Mouse (Mus musculus) hindbrain, embryonic 16.5 days (tissue): ENCODE measurements around the gene Tmem165. TPM values are rescaled to one million over a fixed set of nuclear protein-coding genes. Genes with fewer than 3 reads are reported as not detected.

Experiments used
- ATAC-seq: fragments of 200-750 bp; cut with Nextera tagmentation; 2 replicates; pipeline ENCODE4 v1.8.0; 2017; ENCODE audit warnings: moderate TSS enrichment, moderate library complexity
- H3K27ac ChIP-seq: fragments of 300-500 bp; sonication (generic); 2 replicates; pipeline ENCODE4 v1.5.1; 2014; ENCODE audit warnings: low read depth, mild to moderate bottlenecking, control low read depth, low read length, moderate library complexity
- H3K27me3 ChIP-seq: fragments of 300-500 bp; sonication (generic); replicated peaks from 2 replicates; pipeline ENCODE4 v1.6.1; 2014; ENCODE audit warnings: low read length; ENCODE audit not compliant: control insufficient read depth, insufficient read depth
- H3K36me3 ChIP-seq: fragments of 300-500 bp; sonication (generic); 2 replicates; pipeline ENCODE4 v1.6.1; 2014; ENCODE audit warnings: mild to moderate bottlenecking, low read length, moderate library complexity, mixed read lengths; ENCODE audit not compliant: control insufficient read depth, insufficient read depth
- H3K4me1 ChIP-seq: fragments of 300-500 bp; sonication (generic); 2 replicates; pipeline ENCODE4 v1.6.1; 2014; ENCODE audit warnings: low read depth, low read length; ENCODE audit not compliant: control insufficient read depth, insufficient read depth
- H3K4me2 ChIP-seq: fragments of 300-500 bp; sonication (generic); 2 replicates; pipeline ENCODE4 v1.6.1; 2014; ENCODE audit warnings: mild to moderate bottlenecking, low read length, control low read depth, moderate library complexity
- H3K4me3 ChIP-seq: fragments of 300-500 bp; sonication (generic); 2 replicates; pipeline ENCODE4 v1.5.1; 2014; ENCODE audit warnings: mild to moderate bottlenecking, low read length, control low read depth, moderate library complexity
- H3K9ac ChIP-seq: fragments of 300-500 bp; sonication (generic); 2 replicates; pipeline ENCODE4 v1.6.1; 2014; ENCODE audit warnings: low read depth, mild to moderate bottlenecking, control low read depth, low read length, moderate library complexity
- H3K9me3 ChIP-seq: fragments of 300-500 bp; sonication (generic); 2 replicates; pipeline ENCODE4 v1.6.1; 2014; ENCODE audit warnings: mild to moderate bottlenecking, low read length, moderate library complexity; ENCODE audit not compliant: control insufficient read depth
- WGBS: fragments of 180-500 bp; shearing (Covaris S2); extraction: QIAGEN DNeasy Blood & Tissue Kit; methylation state at CpG from one replicate; pipeline ENCODE4 v1.1.7; 2014; 5-methylcytosine and 5-hydroxymethylcytosine counted together
- polyA plus RNA-seq: library from polyadenylated mRNA; unstranded; fragments of >200 nt; fragmentation: Nextera tagmentation; extraction: Ambion mirVana; gene quantifications from 2 replicates; pipeline ENCODE4 v1.2.1, GENCODE M21; 2015

The Tmem165 gene
- 42.8 and 46.3 TPM in 2 replicates for polyA plus RNA-seq

DNA sequence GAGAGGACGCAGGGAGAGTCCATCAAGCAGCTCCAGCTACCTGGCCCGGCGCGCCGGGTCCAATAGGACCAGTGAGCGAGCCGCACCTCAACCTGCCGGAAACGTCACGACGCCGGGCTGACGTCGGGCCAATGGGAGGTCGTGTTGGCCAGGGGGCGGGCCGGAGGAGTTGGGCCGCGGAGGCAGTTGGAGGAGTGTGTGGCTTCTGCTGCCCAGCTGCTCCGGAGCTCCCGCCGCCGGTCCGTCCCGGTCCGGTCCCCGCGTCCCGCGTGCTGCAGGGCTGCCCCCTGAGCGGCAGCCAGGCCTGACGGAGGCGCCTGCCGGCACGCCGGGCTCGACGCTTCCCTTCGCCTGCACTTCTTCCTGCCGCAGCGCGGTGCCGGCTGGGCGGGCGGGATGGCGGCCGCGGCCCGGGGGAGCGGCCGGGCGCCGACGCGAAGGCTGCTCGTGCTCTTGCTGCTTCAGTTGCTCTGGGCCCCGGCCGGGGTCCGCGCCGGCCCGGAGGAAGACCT is at the start of gene Tmem165:
Gene Tmem165, plus strand, starts transcription at position 131 of the 512 bp plus-strand sequence.
- peak; percentile 99 for ATAC-seq
- Histone ChIP-seq H3K27me3 (no peaks in the 10 kb centered on the region), H3K9me3 (no peaks in the 10 kb centered on the region), H3K9ac (peak within 1 kb of the TSS; percentile 98), H3K36me3 (no peaks in the 10 kb centered on the region), H3K27ac (peak within 1 kb of the TSS; percentile 93), H3K4me3 (peak within 1 kb of the TSS; percentile 99), H3K4me1 (peaks cover 15% of the 10 kb centered on the region), H3K4me2 (peak within 1 kb of the TSS; percentile 95)
- 0% methylated on average over 38 of the region's 62 CpGs for WGBS

GRCm38 (mm10) chr5:76135644-76136043 is 48.0 kb upstream of the Tmem165 start:
- H3K36me3 ChIP-seq, result no peaks in the 10 kb centered on the region
- peaks cover 2% of the 10 kb centered on the region; the same call in 1 of the 2 replicates for H3K4me1 ChIP-seq
- H3K4me3 ChIP-seq, result no peak overlapping the region
- no peak overlapping the region for H3K27ac ChIP-seq
- no peak overlapping the region for H3K4me2 ChIP-seq
- no peaks in the 10 kb centered on the region for H3K9me3 ChIP-seq
- 70% methylated on average over 1 of the region's 1 CpGs for WGBS
- no peak for ATAC-seq
- no peak overlapping the region for H3K9ac ChIP-seq
- no peaks in the 10 kb centered on the region for H3K27me3 ChIP-seq

- 88% methylated on average over 3 of the region's 3 CpGs for WGBS
Measured at GRCm38 (mm10) chr5:76136271-76136670, 47.4 kb upstream of the Tmem165 start.

GRCm38 (mm10) chr5:76137586-76137985 is 46.1 kb upstream of the Tmem165 start:
- Histone ChIP-seq H3K36me3 (no peaks in the 10 kb centered on the region), H3K9me3 (no peaks in the 10 kb centered on the region), H3K9ac (no peak overlapping the region), H3K4me1 (peaks cover 2% of the 10 kb centered on the region), H3K4me3 (no peak overlapping the region), H3K4me2 (no peak overlapping the region), H3K27ac (no peak overlapping the region), H3K27me3 (no peaks in the 10 kb centered on the region)
- WGBS, result 95% methylated on average over 1 of the region's 1 CpGs
- ATAC-seq, result no peak

More at GRCm38 (mm10) chr5:76136271-76136670, 47.4 kb upstream of the Tmem165 start:
- Histone ChIP-seq H3K27ac (no peak overlapping the region), H3K4me3 (no peak overlapping the region), H3K27me3 (no peaks in the 10 kb centered on the region), H3K9ac (no peak overlapping the region), H3K4me2 (no peak overlapping the region), H3K36me3 (no peaks in the 10 kb centered on the region), H3K9me3 (no peaks in the 10 kb centered on the region), H3K4me1 (peaks cover 2% of the 10 kb centered on the region)
- no peak for ATAC-seq

GRCm38 (mm10) chr5:76138071-76138470 is 45.6 kb upstream of the Tmem165 start:
- WGBS, result 61% methylated on average over 1 of the region's 1 CpGs
- no peaks in the 10 kb centered on the region for H3K9me3 ChIP-seq

GRCm38 (mm10) chr5:76138512-76138911 is 45.2 kb upstream of the Tmem165 start:
- Histone ChIP-seq H3K4me2 (no peak overlapping the region), H3K27ac (no peak overlapping the region), H3K36me3 (no peaks in the 10 kb centered on the region), H3K4me3 (no peak overlapping the region), H3K27me3 (no peaks in the 10 kb centered on the region), H3K9ac (no peak overlapping the region), H3K9me3 (no peaks in the 10 kb centered on the region), H3K4me1 (peaks cover 2% of the 10 kb centered on the region)
- ATAC-seq, result no peak
- 15% methylated on average over 10 of the region's 10 CpGs for WGBS

More at GRCm38 (mm10) chr5:76138071-76138470, 45.6 kb upstream of the Tmem165 start:
- no peak overlapping the region for H3K9ac ChIP-seq
- no peak overlapping the region for H3K27ac ChIP-seq
- peaks cover 2% of the 10 kb centered on the region for H3K4me1 ChIP-seq
- no peak overlapping the region for H3K4me3 ChIP-seq
- H3K27me3 ChIP-seq, result no peaks in the 10 kb centered on the region
- H3K36me3 ChIP-seq, result no peaks in the 10 kb centered on the region
- ATAC-seq, result no peak
- no peak overlapping the region for H3K4me2 ChIP-seq

- Histone ChIP-seq H3K4me2 (peak overlapping the region; percentile 91), H3K4me3 (no peak overlapping the region), H3K9ac (0 out of 2 replicates have a peak overlapping the region, but pooled peaks have one; percentile 72), H3K36me3 (no peaks in the 10 kb centered on the region), H3K27ac (no peak overlapping the region), H3K27me3 (no peaks in the 10 kb centered on the region), H3K9me3 (no peaks in the 10 kb centered on the region), H3K4me1 (peaks cover 2% of the 10 kb centered on the region)
- ATAC-seq, result no peak
- 32% methylated on average over 7 of the region's 7 CpGs for WGBS
Measured at GRCm38 (mm10) chr5:76139171-76139671, 44.5 kb upstream of the Tmem165 start.

DNA sequence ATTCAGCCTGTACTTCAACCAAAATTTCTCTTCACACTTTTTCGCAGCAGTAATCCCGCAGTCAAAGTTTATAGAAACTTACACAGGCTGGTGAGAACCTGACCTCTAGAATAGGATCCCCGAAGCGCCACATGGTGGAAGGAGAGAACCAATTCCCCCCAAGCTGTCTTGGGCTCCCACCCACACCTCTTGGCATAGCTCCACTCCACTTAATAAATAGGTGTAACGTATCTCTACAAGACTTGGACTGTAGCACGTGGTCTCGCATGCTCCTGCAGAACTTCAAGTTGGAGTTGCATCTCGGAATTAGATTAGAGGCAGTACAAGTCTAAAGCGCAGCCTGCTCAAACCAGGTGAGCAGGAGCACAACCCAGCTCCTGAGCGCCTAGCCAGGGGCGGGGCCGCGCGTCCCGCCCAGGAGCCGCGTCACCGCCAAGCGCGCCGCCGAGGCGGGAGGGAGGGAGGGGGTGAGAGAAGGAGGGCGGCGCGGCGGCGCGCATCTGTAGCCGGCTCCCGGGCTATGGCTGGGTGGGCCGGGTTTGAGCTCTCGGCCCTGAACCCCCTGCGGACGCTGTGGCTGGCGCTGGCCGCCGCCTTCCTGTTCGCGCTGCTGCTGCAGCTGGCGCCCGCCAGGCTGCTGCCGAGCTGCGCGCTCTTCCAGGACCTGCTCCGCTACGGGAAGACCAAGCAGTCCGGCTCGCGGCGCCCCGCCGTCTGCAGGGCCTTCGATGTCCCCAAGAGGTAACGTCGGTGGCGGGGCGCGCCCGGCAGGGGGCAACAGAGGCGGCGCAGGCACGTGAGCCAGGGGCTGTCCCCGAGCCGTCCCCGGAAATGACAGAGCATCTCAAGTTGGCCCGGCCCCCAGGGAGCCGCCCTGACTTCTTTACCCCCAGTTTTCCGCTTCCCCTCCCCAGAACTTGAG is 43.6 kb upstream of the Tmem165 start, which contains the start of gene Srd5a3:
Gene Srd5a3, plus strand, starts transcription at position 464 of the 922 bp plus-strand sequence.
- H3K9ac ChIP-seq, result peak within 1 kb of the TSS; percentile 72
- no peaks in the 10 kb centered on the region for H3K9me3 ChIP-seq
- H3K36me3 ChIP-seq, result no peaks in the 10 kb centered on the region
- H3K4me2 ChIP-seq, result peak within 1 kb of the TSS; percentile 91
- H3K4me3 ChIP-seq, result peak within 1 kb of the TSS; percentile 51
- ATAC-seq, result peak; percentile 97
- WGBS, result under 1% methylated on average over 54 of the region's 69 CpGs
- peak within 1 kb of the TSS; percentile 82 for H3K27ac ChIP-seq
- H3K27me3 ChIP-seq, result no peaks in the 10 kb centered on the region
- H3K4me1 ChIP-seq, result peaks cover 2% of the 10 kb centered on the region

- H3K4me2 ChIP-seq, result peak overlapping the region; percentile 91
- peaks cover 2% of the 10 kb centered on the region for H3K4me1 ChIP-seq
- H3K27ac ChIP-seq, result peak overlapping the region; percentile 82
- 9% methylated on average over 9 of the region's 9 CpGs for WGBS
- H3K9me3 ChIP-seq, result no peaks in the 10 kb centered on the region
- no peaks in the 10 kb centered on the region for H3K36me3 ChIP-seq
- no peaks in the 10 kb centered on the region for H3K27me3 ChIP-seq
- H3K9ac ChIP-seq, result peak overlapping the region; percentile 72
- ATAC-seq, result peak; percentile 62
- H3K4me3 ChIP-seq, result peak overlapping the region; percentile 51
Measured at GRCm38 (mm10) chr5:76140730-76141066, 43.0 kb upstream of the Tmem165 start.
